Mouse (Mus musculus) adrenal gland, adult (tissue): ENCODE results near the gene Hbs1l.

ENCODE experiments used
- DNase-seq, 2 experiments: peaks; one replicate each; pipeline ENCODE4 v3.0.0; 2022 to 2023; ENCODE audit warnings: low spot score in 1 of 2; ENCODE audit not compliant: inconsistent age in 2 of 2

The Hbs1l gene

DNA sequence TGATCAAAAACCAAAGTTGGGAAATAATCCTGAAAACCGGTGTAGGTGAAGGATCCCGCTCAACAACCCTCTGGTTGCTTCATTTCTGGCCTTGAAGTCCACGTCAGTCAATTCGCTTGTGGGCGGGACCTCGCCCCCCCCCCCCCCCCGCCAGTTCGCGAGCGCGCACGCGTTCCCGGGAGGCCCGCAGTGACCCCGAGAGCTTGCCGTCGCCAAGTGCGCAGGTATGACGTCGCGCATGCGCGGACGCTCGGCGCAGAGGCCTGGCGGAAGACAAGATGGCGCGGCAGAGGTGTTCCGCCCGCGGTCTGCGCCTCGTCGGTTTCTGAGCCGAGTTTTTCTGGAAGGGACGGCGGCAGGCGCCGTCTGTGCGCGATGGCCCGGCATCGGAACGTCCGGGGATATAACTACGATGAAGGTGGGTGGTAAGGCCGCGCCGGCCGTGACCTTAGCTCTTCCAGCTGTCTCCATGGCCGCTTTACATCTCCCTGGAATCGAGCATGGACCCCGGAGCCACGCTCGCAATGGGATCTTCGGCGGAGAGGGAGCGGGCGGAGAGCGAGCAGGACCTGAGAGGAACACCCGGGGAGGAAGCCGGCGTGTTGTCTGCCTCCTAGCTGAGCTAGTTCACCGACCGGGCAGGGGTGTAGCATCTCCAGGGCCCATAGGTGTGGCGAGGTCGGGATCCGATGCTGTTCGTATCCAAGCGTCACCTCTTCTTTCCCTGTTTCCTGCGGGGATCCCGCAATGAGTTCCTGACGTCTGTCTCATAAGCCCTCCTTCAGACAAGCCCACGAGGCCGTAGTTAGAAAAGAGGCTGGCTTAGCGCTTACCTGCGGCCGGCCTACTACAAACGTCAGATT lies at the start of gene Hbs1l:
Hbs1l (plus strand) TSS at position 221 of the 863 bp plus-strand sequence.
- peak; percentile 95 to 96 for DNase-seq

DNA sequence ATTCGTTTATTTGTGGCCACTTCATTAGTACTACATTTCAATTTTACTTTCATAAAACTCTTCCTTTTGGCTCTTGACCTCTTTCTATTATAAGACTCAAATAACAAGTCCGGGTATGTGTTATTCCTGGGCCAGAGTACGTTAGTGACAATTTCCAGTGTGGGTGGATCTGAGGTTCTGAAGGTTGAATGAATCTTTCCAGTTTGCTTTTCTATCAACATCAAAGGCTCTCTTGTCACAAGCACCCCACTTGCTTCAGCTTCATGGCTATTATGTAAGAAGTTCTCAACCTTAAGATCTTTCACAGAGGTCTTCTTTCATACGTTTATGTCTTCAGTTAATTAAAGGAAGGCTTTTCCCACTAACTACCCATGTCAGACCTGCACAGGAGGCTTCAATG lies 47.2 kb upstream of the Hbs1l start:
- no peak for DNase-seq

DNA sequence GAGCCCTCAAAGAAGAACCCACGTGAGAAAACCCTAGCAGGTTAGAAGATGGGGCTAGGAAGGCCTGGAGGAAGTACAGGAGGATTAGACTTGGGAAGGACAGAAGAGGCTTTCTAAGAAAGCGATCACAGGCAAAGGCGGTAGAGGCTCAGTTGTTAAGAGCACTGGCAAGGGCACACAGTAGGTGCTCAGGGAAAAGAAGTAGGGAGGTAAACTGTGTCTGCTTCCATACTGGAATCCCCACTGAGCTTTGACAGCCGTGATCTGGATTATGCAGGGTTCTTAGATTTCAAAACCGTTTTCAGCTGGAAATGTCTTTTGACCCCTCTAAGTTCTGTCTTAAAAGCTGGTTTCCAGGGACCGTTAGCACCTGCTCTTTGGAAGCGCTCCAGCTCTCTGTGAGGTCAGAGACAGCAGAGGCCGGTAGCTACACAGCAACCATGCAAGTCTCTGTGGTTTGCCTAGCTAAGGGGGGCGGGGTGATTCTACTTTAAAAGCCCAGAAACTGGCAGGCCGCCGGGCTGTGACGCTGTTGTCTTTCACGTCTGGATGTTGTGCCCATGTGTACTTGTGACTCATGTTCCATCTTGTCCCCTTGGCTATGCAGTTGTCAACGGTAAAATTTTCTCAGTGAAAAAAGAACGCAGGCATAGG lies 43.8 kb upstream of the Hbs1l start:
- peak; percentile 84 to 85 for DNase-seq

DNA sequence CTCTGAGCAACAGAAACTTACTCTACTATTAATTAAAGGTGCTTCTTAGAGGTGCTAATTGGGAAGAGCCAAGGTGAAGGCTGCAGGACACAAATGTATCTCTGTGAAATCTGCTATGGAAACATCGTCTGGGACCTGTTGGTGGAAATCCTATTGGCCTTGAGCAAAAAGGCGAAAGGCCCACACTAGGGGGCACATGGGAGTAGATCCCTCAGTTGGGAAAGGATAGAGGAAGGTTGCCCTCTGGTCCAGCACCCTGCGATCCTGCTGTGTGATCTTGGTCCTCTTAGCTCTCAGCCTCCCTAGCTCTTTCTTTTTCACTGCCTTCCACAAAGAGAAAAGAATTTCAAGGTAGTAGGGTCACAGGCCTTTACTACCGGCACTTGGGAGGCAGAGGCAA lies 43.0 kb upstream of the Hbs1l start:
- no peak for DNase-seq

DNA sequence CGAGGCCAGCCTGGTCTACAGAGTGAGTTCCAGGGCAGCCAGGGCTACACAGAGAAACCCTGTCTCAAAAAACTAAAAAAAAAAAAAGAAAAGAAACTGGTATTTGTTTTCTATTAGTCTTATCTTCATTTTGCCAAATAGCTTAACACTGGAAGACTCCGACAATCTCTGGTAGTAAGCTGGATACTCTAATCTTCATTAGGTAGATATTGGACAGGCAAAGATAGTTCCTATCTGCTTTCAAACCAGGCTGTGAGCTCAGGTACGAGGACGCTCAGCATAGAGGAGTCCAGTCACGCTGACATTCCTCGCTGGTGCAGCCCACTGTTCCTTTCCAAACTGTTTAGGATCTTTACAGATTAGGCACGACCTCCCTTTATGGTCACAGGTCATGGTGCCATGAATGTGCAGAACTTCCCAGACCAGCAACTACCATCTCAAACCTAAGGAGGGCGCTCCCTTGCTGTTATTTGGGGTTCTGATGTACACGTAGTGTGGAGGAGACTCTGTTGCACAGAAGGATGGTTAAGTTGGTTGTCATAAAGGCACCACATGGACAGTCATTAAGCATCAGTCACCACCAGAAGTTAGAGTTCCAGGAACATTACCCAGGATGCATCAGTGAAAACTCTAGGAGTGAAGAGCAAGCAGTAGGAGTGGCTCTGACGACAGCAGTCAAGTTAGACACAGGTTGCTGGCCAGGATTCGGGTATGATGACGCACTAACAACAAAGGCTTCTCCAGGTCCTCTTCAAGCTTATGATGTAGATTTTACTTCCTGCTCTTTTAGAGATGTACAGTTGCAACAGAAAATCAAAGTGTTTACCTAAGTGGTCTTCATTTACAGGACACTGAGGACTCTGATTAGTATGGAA lies 41.3 kb upstream of the Hbs1l start:
- DNase-seq, result no peak

DNA sequence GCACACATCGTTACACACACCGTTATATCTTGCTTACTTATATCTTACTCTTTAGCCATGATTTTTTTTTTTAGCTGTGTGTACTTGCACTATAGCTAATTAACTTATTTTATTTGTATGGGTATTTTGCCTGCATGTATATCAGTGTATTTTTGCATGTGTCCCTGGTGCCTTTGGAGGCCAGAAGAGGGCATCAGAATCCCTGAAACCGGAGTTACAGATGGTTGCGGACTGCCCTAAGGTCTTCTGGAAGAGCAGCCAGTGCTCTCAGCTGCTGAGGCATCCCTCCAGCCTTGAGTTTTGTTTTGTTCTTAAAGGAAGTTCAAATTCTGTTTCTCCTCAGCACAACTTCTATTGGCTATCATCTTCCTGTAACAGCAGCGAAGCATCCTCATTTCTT lies 38.5 kb upstream of the Hbs1l start:
- peak in 1 of 2 experiments; percentile 33 for DNase-seq

DNA sequence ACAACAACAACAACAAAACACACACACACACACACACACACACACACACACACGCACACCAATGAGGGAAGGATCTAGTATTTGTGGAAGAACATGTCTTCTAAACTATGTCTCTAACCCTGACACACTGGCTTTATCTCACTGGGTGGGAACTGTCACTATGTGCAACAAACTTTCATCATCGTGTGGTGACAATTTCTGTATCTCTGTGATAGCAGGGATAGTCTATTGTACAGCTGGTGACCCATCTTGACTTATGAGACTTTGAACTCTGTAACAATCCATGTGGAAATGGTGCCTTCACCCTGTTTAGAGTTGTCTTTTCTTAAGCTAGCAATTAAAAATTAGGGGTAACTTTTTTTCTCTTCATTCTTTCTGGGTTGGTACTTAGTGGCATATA lies 36.1 kb upstream of the Hbs1l start:
- DNase-seq, result no peak

DNA sequence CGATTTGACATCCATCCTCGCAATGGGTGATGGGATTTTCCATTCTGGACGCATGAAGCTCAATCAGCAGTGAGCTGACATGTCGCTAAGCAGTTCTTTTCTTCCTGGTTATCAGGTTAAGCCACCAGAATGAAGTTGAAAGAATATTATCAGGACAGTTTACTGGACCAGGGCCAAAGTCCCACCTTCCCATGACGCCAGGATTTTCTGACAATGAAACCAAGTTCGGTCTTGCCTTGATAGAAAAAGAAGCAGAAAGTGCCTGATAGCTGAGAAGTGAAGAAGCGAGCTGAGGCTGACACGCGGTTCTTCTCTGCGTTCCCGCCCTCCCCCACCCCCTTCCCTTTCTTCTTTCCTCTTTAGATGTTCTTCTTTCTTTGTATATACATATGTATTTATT lies 30.6 kb upstream of the Hbs1l start:
- no peak for DNase-seq

DNA sequence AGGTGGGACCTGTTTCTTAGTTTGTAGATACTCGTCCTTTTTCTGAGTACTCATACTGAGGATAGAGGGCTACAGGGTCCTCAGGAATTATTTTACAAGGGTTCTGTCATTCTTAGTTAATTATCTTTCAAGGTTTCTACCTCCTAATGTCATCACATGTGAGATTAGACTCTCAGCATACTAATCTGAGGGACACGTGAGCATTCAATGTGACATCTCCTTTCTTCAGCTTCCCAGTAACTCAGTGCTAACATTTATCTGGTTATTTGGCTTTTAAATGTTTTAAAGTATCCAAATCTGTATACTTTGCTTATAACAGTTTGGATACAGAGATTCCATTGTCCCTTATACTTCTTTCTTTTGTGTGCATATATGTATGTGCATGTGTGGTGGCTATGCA lies 28.3 kb upstream of the Hbs1l start:
- DNase-seq, result no peak

DNA sequence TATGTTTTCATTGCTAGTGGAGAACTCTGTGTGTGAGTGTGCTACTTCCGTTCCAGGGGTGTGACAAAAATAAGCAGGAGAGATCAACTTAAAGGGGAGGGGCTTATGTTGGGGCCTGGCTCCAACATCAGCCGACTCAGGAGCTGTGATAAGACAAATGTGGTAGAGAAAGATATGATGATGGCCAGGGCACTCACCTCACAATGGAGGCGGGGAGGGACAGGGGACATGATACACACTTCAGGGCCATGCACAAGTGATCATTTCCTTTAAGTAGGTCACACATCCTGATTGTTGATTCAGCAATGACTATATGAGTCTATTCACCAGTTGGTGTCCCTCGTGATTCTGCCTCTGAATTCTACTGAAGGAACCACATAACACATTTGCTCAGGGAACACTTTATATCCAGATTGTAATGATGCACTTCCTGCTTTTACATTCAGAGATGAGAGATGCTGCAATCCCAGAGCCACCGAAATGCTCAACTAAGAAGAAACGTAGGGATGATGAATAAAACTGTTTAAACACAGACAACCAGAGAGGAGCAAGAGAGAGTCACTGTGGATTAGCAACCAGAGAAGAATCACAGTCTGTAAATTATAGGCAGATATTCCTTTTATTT lies 26.9 kb upstream of the Hbs1l start:
- DNase-seq, result no peak

DNA sequence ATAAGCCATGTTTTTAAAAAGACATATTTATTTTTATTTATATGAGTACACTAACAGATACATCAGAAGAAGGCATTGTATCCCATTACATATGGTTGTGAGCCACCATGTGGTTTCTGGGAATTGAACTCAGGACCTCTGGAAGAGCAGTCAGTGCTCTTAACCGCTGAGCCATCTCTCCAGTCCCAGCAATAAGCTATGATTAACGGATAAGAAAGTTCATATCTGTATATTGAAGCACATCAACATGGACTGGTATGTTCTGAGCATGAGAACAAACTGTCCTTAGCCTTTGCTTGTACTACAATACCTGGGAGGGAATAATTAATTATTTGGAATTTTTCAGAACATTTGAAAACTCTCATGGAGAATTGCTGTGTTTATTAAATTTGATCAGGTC lies 25.9 kb upstream of the Hbs1l start:
- no peak for DNase-seq

DNA sequence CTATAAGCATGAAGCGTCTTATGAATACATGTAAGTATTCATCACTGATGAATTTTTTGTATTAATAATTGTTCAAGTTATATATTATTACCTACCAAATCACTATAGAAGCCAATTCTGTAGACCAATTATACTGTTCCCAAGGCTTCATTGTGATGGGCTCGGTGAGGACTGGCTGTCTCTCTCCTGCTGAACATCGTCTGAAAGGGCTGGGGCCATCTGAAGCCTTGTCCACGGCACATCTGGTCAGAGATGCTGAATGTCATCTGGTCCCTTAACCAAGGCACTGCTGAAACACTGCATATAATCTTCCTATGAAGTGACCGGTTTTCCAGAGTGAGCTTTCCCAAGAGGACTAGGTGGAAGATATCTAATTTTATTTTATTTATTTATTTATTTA lies 24.9 kb upstream of the Hbs1l start:
- no peak for DNase-seq

DNA sequence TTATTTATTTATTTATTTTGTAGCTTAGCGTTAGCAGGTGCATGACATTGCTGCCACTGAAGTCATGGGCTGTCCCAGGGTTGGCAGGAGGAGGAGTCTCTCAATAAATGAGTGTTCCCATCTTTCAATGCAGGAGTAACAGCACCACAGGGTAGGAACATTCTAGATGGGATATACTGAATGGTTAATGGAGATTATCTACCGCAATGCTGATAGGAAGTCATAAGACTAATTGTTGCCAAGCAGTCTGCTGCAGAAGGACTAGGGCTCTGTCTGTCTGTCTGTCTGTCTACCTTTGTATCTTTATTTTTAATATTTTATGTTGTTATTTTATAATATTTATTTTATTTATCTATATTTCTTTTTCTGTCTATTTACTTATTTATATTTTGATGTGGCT lies 24.5 kb upstream of the Hbs1l start:
- no peak for DNase-seq

DNA sequence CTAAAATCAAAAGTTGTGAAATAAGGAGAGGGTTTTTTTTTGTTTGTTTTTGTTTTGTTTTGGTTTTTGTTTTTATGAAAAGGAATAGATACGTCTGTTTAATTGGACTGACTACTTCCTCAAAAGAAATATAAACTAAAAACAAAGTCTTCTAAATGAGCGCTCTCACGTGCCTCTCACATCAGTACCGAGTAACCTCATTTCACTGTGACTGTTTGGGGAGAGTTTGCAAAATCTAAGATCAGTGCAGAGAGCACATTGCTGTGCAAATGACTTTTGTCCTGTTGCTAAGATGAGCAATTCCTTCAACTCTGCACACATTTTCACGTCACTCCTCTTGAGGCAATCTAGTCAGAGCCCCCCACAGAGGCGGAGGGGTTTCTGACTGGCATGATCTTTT lies 24.0 kb upstream of the Hbs1l start:
- no peak for DNase-seq

DNA sequence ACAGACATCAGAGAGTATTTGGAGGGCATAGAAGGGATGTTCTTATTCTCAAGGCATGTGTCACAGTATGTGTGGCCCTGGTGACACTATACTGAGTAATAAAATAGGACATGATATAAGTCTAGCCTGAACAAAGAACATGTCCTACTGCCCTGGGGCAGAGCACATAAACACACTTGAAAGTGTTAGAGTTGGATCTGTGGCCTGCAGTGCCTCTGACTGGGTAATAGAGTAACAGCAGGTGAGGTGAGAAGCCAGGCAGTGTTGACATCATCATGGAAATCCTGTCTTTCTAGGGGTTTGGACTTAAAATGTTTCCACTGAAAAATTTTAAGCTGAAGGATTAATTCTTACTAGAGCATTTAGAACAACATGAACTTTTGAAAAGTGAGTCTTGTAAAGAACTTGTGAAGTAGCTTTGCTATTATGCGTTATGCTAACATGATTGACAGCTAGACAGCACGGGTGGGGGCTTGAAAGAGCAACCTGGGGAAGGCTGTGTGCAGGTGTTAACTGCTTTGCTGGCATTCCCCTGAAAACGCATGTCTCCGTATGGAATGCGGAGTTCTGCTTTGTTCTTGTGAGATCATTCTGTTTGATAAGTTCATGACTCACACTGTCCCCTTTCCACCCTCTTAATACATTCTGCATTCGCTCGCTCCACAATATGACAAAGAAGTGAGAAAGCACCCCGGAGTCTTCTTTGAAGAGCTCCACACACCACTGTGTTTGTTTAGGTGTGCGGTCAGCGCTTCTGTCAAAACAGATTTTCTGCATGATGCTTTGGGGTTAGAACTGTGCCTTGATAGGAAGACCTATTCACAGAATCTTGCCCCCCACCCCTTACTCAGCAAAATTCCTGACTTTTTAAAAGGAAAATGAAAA lies 8.3 kb upstream of the Hbs1l start:
- peak in 1 of 2 experiments; percentile 12 for DNase-seq

DNA sequence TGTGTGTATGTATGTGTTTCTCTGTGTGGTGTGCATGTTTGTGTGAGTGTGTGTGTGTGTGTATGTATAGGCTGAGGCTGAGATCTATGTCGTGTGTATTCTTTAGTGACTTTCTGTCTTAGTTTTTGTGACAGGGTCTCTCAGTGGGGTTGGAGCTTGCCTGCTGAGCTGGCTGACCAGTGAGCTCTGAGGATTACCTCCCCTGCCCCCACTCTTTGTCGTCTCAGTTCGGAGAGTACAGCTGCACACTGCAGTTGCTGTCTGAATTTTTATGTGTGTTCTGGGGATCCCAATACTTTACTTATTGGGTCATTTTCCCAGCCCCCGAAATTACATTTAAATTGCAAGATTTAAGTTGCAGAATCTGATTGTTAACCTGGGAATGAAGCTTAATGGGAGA lies 4.6 kb upstream of the Hbs1l start:
- no peak for DNase-seq

DNA sequence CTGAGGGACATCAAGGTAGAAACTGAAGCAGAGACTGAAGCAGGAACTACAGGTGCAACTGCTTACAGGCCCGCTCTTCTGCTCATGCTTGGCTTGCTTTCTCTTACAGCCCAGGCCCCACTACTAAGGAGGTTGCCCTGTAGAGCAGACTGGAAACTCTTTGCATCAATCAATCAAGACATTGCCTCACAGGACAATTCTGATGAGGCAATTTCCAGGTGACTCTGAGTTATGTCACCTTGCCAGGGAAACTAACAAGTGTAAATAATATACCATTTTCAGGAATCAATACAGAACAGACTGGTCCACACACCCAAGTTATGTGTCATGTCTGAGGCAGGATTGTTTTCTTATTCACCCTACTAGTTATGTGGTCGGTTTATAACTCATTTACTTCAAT lies 1.6 kb upstream of the Hbs1l start:
- DNase-seq, result peak in 1 of 2 experiments; percentile 24

DNA sequence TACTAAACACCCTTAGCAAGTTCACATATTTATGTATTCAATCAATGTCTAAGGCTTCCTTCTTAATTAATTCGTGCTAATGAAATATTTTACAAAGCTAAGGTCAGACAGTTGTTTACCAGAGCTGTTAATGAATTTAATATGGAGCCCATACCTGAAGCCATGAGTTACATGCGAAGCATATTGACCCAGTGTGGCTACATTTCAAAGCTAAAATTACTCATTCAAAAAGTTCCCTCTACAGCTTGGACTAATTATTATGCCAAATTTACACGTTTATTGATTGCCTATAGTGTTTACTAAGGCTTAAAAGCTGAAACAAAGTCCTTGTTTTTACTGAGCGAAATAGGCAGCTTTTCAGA lies 401 bp upstream of the Hbs1l start:
- DNase-seq, result no peak

DNA sequence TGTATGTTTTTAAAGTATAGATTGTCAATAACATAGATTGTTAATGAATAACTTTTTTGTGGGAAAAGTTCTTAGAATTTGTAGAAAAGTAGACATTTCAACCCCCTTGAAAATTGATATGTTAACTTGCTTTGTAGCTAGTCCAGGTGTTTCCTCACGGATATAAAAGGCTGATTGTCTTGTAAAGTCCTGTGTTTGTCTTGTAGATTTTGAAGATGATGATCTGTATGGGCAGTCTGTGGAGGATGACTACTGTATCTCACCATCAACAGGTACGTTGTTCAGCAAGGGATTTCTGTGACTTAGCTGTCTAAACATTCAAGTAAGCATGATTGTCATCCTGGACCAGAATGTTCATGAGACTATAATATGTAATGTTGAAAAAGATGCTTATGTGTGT lies 3.2 kb downstream of the Hbs1l start:
- DNase-seq, result peak in 1 of 2 experiments; percentile 15

DNA sequence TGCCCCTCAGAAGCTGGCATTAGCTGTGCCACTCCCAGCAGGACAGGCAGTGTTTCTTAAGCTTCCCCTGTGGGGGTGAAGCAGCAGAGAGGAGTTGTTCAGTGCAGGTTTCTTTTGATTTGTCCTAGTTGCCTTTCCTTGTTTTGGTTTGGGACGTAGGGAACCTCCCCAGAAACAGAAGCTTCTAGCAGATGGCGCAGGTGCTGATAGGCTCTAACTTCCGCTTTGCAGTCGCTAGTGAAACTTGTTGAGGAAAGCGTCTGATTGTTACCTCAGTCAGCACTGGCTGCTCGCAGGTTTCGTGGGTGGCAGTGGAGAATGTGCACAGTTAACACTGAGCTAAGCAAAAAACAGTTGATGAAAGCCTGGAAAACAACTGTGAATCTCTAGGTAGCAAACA lies 6.0 kb downstream of the Hbs1l start:
- DNase-seq, result peak in 1 of 2 experiments; percentile 14
